Mouse (Mus musculus) C2C12 (cell line): Measurements from ENCODE around the gene Tas2r109.
"Not testable (repeated sequence)": the region's sequence is repeated elsewhere in the genome, so short reads cannot be mapped to it uniquely, and the experiment has no call there.

ENCODE experiments used
- CEBPB ChIP-seq: IDR thresholded peaks from one replicate; pipeline ENCODE4 v1.6.1; 2011; ENCODE audit warnings: low read depth, mild to moderate bottlenecking, control low read depth, moderate library complexity
- CTCF ChIP-seq: IDR thresholded peaks from one replicate; pipeline ENCODE4 v1.5.1; 2011; ENCODE audit not compliant: control insufficient read depth, insufficient read depth, insufficient read length
- MAX ChIP-seq: IDR thresholded peaks from one replicate; pipeline ENCODE4 v1.6.1; 2011; ENCODE audit warnings: mild to moderate bottlenecking, control low read depth
- MYOD1 ChIP-seq: IDR thresholded peaks from one replicate; pipeline ENCODE4 v1.6.1; 2011; ENCODE audit warnings: low read depth; ENCODE audit not compliant: control insufficient read depth, insufficient read length
- MYOG ChIP-seq: IDR thresholded peaks from one replicate; pipeline ENCODE4 v1.6.1; 2011; ENCODE audit not compliant: control insufficient read depth, insufficient read length; ENCODE audit errors: extremely low read depth
- USF1 ChIP-seq: IDR thresholded peaks from one replicate; pipeline ENCODE4 v1.6.1; 2011; ENCODE audit warnings: low read depth, mild to moderate bottlenecking, control low read depth, moderate library complexity

DNA sequence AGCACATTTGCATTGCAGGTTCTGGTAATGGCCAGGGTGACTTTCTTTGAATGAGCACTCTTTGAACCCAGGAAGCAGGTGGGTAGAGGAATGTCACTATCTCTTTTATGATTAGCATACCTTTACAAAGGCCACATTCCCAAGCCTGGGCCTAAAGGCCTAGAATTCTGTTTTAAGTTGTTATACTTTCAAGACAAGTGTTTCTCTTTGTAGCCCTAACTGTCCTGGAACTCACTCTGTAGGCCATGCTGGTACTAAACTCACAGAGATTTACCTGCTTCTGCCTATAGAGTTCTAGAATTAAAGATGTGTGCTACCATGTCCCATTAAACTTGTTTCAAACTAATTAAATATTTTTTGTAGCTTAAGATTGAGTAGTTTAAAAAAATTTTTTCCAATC, 39.4 kb downstream of the Tas2r109 start:
- not testable (repeated sequence) for TF ChIP-seq MYOG, CTCF, MAX, MYOD1, CEBPB, USF1
